Mouse (Mus musculus): ENCODE measurements around the gene Glis1. TPM values are rescaled to one million over a fixed set of nuclear protein-coding genes. Genes with fewer than 3 reads are reported as not detected.

Glis1 gene
- total RNA-seq, 1 experiment from 2014 or later: 0.79 TPM

GRCm38 (mm10) chr4:107520071-107520470, 85.7 kb downstream of the Glis1 start:
- DNase-seq: no peak

GRCm38 (mm10) chr4:107520816-107521215, 86.4 kb downstream of the Glis1 start:
- no peak for DNase-seq

- no peak for DNase-seq
These were observed 89.3 kb downstream of the Glis1 start for GRCm38 (mm10) chr4:107523607-107524151.

GRCm38 (mm10) chr4:107535126-107535525, 100.7 kb downstream of the Glis1 start:
- no peak for DNase-seq

GRCm38 (mm10) chr4:107538116-107538515, 103.7 kb downstream of the Glis1 start:
- DNase-seq: no peak

GRCm38 (mm10) chr4:107538561-107538960, 104.2 kb downstream of the Glis1 start:
- no peak for DNase-seq

- DNase-seq: no peak
These were observed 104.6 kb downstream of the Glis1 start for GRCm38 (mm10) chr4:107539021-107539420.

- no peak for DNase-seq
These were observed 107.4 kb downstream of the Glis1 start for GRCm38 (mm10) chr4:107541821-107542220.

GRCm38 (mm10) chr4:107544843-107545242, 110.5 kb downstream of the Glis1 start:
- no peak for DNase-seq

- no peak for DNase-seq
These were observed 111.3 kb downstream of the Glis1 start for GRCm38 (mm10) chr4:107545726-107546125.

GRCm38 (mm10) chr4:107546525-107546924, 112.1 kb downstream of the Glis1 start:
- DNase-seq: no peak

GRCm38 (mm10) chr4:107550096-107550495, 115.7 kb downstream of the Glis1 start:
- no peak for DNase-seq

GRCm38 (mm10) chr4:107550546-107550945, 116.2 kb downstream of the Glis1 start:
- no peak for DNase-seq

- peak; percentile 76 for DNase-seq
These were observed 118.3 kb downstream of the Glis1 start for GRCm38 (mm10) chr4:107552696-107553095.

- DNase-seq: peak; percentile 21
These were observed 119.4 kb downstream of the Glis1 start for GRCm38 (mm10) chr4:107553774-107554173.

- no peak for DNase-seq
These were observed 124.4 kb downstream of the Glis1 start for GRCm38 (mm10) chr4:107558801-107559200.

- no peak for DNase-seq
These were observed 126.7 kb downstream of the Glis1 start for GRCm38 (mm10) chr4:107561056-107561455.

GRCm38 (mm10) chr4:107568159-107568558, 133.8 kb downstream of the Glis1 start:
- no peak for DNase-seq

- no peak for DNase-seq
These were observed 134.6 kb downstream of the Glis1 start for GRCm38 (mm10) chr4:107568881-107569443.

- DNase-seq: no peak
These were observed 136.1 kb downstream of the Glis1 start for GRCm38 (mm10) chr4:107570329-107571014.

- no peak for DNase-seq
These were observed 141.4 kb downstream of the Glis1 start for GRCm38 (mm10) chr4:107575781-107576180.

GRCm38 (mm10) chr4:107576742-107577141, 142.4 kb downstream of the Glis1 start:
- peak; percentile 64 for DNase-seq

- DNase-seq: no peak
These were observed 142.9 kb downstream of the Glis1 start for GRCm38 (mm10) chr4:107577146-107577839.
